ENCODE assay signal across 12 mouse cellular contexts in the genomic region with DNA sequence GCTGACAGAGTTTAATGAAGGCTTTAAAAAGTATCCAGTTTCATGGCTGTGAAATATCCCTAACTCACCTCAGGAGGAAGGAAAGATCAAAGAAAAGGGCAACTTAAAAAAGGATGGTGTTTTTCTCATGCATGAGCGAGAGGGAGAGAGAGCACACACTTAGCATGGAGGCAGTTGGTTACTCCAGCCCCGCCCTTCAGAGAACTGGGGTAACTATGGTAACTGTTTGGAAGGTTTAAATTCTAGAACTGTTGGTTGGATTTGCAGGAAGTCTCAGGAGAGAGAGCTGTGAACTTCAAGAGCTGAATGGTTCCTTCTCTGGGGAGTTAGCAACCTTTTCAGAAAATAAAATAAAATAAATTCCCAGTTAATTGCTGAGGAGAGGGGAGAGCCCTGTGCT.
A peak's percentile ranks its signal among the peaks of the same experiment; 100 is the strongest.
DNase-seq lines count a peak whose midpoint lies in the region; ATAC-seq and TF ChIP-seq lines count a peak whose summit lies in the region.
"Had no signal": no experiment of that assay in that cellular context is flagged by ENCODE, and none has a peak within 500 bp of the region (broad histone marks: within the 10 kb centered on the region; RNA-seq: fewer than 3 reads in every experiment).

No protein-coding gene starts in this region.

- H3K27ac ChIP-seq in lung, embryonic 14.5 days (ENCODE audit: low read depth), result no peak overlapping the region
- H3K27ac ChIP-seq in embryonic facial prominence, embryonic 14.5 days (replicated peaks; ENCODE audit: low read depth, low read length), result no peak overlapping the region
- 0 out of 2 replicates have a peak overlapping the region, but pooled peaks have one; percentile 42 for H3K27ac ChIP-seq in olfactory bulb, adult 2 months (ENCODE audit: insufficient read depth, low read depth, low read length)
- H3K27ac ChIP-seq: gastrocnemius, adult 2 months had no signal

- H3K27me3 ChIP-seq in lung, embryonic 14.5 days (ENCODE audit: insufficient read depth, low read length), result no peaks in the 10 kb centered on the region
- H3K27me3 ChIP-seq in embryonic facial prominence, embryonic 14.5 days (replicated peaks; ENCODE audit: control insufficient read depth, insufficient read depth, low read length), result no peaks in the 10 kb centered on the region
- H3K27me3 ChIP-seq: heart, embryonic 12.5 days had no signal

- H3K36me3 ChIP-seq in lung, embryonic 14.5 days (ENCODE audit: insufficient read depth), result no peaks in the 10 kb centered on the region
- H3K36me3 ChIP-seq in embryonic facial prominence, embryonic 14.5 days (ENCODE audit: control insufficient read depth, insufficient read depth, low read length), result no peaks in the 10 kb centered on the region
- H3K36me3 ChIP-seq: heart, embryonic 12.5 days had no signal

- peak; percentile 67 to 72 for DNase-seq in frontal cortex, adult 2 months (ENCODE audit: extremely low spot score in 1 of 2, low spot score in 1 of 2)
- no peak for DNase-seq in frontal cortex, postnatal 25 days (ENCODE audit: low spot score in 2 of 2)
- peak; percentile 22 for DNase-seq in lung, embryonic 14.5 days
- DNase-seq in lung, adult 2 months, result no peak
- peak; percentile 68 for DNase-seq in embryonic facial prominence, embryonic 14.5 days (ENCODE audit: low spot score)
- no peak for DNase-seq in cerebellum, adult 9-10 months
- DNase-seq: gastrocnemius, adult 2 months; lung, postnatal 10 days had no signal

- H3K4me1 ChIP-seq in lung, embryonic 14.5 days (ENCODE audit: insufficient read depth), result no peaks in the 10 kb centered on the region
- no peaks in the 10 kb centered on the region for H3K4me1 ChIP-seq in lung, adult 2 months (ENCODE audit: control insufficient read depth, insufficient read depth, low read length)
- no peaks in the 10 kb centered on the region for H3K4me1 ChIP-seq in embryonic facial prominence, embryonic 14.5 days (ENCODE audit: control insufficient read depth, insufficient read depth, low read length)
- peaks cover 16% of the 10 kb centered on the region; the same call in 1 of the 2 replicates for H3K4me1 ChIP-seq in olfactory bulb, adult 2 months (ENCODE audit: control insufficient read depth, insufficient read depth, low read length)

- H3K9me3 ChIP-seq in lung, embryonic 14.5 days (ENCODE audit: low read depth, low read length), result no peaks in the 10 kb centered on the region
- no peaks in the 10 kb centered on the region for H3K9me3 ChIP-seq in embryonic facial prominence, embryonic 14.5 days (ENCODE audit: control insufficient read depth, low read length)

- no peak overlapping the region for H3K4me2 ChIP-seq in lung, embryonic 14.5 days
- no peak overlapping the region for H3K4me2 ChIP-seq in embryonic facial prominence, embryonic 14.5 days (ENCODE audit: low read depth, low read length)
- H3K4me2 ChIP-seq: heart, embryonic 12.5 days had no signal

- no peak for TF ChIP-seq POLR2A in lung, adult 2 months (IDR thresholded peaks at IDR 0.05; ENCODE audit: borderline replicate concordance, extremely low read depth, low read depth, low read length)
- TF ChIP-seq POLR2A in olfactory bulb, adult 2 months (IDR thresholded peaks at IDR 0.05; ENCODE audit: insufficient read depth, low read depth, low read length), result no peak

- 41% methylated on average over 2 of the region's 2 CpGs for WGBS in lung, embryonic 14.5 days
- WGBS in lung, adult 2 months, result 50% methylated on average over 2 of the region's 2 CpGs
- WGBS in embryonic facial prominence, embryonic 14.5 days, result 35% methylated on average over 2 of the region's 2 CpGs
- WGBS in olfactory bulb, adult 2 months, result 22% methylated on average over 2 of the region's 2 CpGs

- no peak overlapping the region for H3K9ac ChIP-seq in lung, embryonic 14.5 days
- H3K9ac ChIP-seq in embryonic facial prominence, embryonic 14.5 days (ENCODE audit: low read depth, low read length), result no peak overlapping the region
- H3K9ac ChIP-seq: heart, embryonic 12.5 days had no signal

- no peak for ATAC-seq in lung, embryonic 14.5 days (ENCODE audit: insufficient read depth)
- peak; percentile 65; the same call in 1 of the 2 replicates for ATAC-seq in embryonic facial prominence, embryonic 14.5 days (ENCODE audit: low read depth)
- ATAC-seq in erythroid progenitor cell, adult 5-6 weeks (replicated peaks; ENCODE audit: low FRiP score, poor library complexity, severe bottlenecking), result no peak
- ATAC-seq: CD4-positive, CD25-positive, alpha-beta regulatory T cell, adult 4 months had no signal

- TF ChIP-seq CTCF in lung, embryonic 14.5 days (IDR thresholded peaks at IDR 0.05; ENCODE audit: low read depth), result no peak
- no peak for TF ChIP-seq CTCF in lung, adult 2 months (IDR thresholded peaks at IDR 0.05; ENCODE audit: insufficient read depth, low read length)
- TF ChIP-seq CTCF in olfactory bulb, adult 2 months (IDR thresholded peaks at IDR 0.05; ENCODE audit: insufficient read depth, low read depth, low read length), result no peak

- H3K4me3 ChIP-seq in lung, embryonic 14.5 days (ENCODE audit: low read depth, low read length), result no peak overlapping the region
- no peak overlapping the region for H3K4me3 ChIP-seq in lung, adult 2 months (replicated peaks; ENCODE audit: extremely low read depth, low read depth, low read length)
- H3K4me3 ChIP-seq in embryonic facial prominence, embryonic 14.5 days (ENCODE audit: low read depth, low read length), result no peak overlapping the region
- H3K4me3 ChIP-seq in olfactory bulb, adult 2 months (ENCODE audit: insufficient read depth, low read depth, low read length), result no peak overlapping the region
- H3K4me3 ChIP-seq: gastrocnemius, adult 2 months; heart, embryonic 12.5 days had no signal

Comparison
In these comparisons a context has a peak if more than half of its experiments do, and no peak if none do; other contexts are left out.
1. DNase-seq: peak in frontal cortex, adult 2 months (2 of 2), lung, embryonic 14.5 days (single experiment) and embryonic facial prominence, embryonic 14.5 days (single experiment); none in frontal cortex, postnatal 25 days (0 of 2), lung, adult 2 months (single experiment) and cerebellum, adult 9-10 months (single experiment).